Mouse (Mus musculus) limb, embryonic 14.5 days (tissue): ENCODE results near the gene Itgb6. TPM values are rescaled to one million over a fixed set of nuclear protein-coding genes. Genes with fewer than 3 reads are reported as not detected.

ENCODE experiments used
- ATAC-seq: fragments of 200-750 bp; cut with Nextera tagmentation; 2 replicates; pipeline ENCODE4 v1.8.0; 2017; ENCODE audit warnings: low read depth, moderate number of reproducible peaks, moderate TSS enrichment; ENCODE audit not compliant: low FRiP score
- DNase-seq: peaks from one replicate; pipeline ENCODE4 v3.0.0-alpha.2; 2015; ENCODE audit warnings: low spot score
- H3K27ac ChIP-seq: fragments of 300-500 bp; sonication (generic); replicated peaks from 2 replicates; pipeline ENCODE4 v1.5.1; 2014; ENCODE audit warnings: low read depth, mild to moderate bottlenecking, low read length, moderate library complexity, mixed read lengths
- H3K27me3 ChIP-seq: fragments of 300-500 bp; sonication (generic); 2 replicates; pipeline ENCODE4 v1.6.1; 2014; ENCODE audit warnings: low read length, mixed read lengths; ENCODE audit not compliant: control insufficient read depth, insufficient read depth
- H3K36me3 ChIP-seq: fragments of 300-500 bp; sonication (generic); 2 replicates; pipeline ENCODE4 v1.6.1; 2014; ENCODE audit warnings: mild to moderate bottlenecking, low read length, moderate library complexity, mixed read lengths; ENCODE audit not compliant: control insufficient read depth, insufficient read depth
- H3K4me1 ChIP-seq: fragments of 300-500 bp; sonication (generic); 2 replicates; pipeline ENCODE4 v1.6.1; 2014; ENCODE audit warnings: antibody characterized with exemption, low read length, mixed read lengths; ENCODE audit not compliant: control insufficient read depth, insufficient read depth
- H3K4me2 ChIP-seq: fragments of 300-500 bp; sonication (generic); replicated peaks from 2 replicates; pipeline ENCODE4 v1.6.1; 2014; ENCODE audit warnings: low read depth, mild to moderate bottlenecking, low read length, moderate library complexity; ENCODE audit not compliant: severe bottlenecking
- H3K4me3 ChIP-seq: fragments of 300-500 bp; sonication (generic); replicated peaks from 2 replicates; pipeline ENCODE4 v1.5.1; 2014; ENCODE audit warnings: low read length
- H3K9ac ChIP-seq: fragments of 300-500 bp; sonication (generic); 2 replicates; pipeline ENCODE4 v1.6.1; 2014; ENCODE audit warnings: mild to moderate bottlenecking, low read depth, low read length, moderate library complexity; ENCODE audit not compliant: severe bottlenecking
- H3K9me3 ChIP-seq: fragments of 300-500 bp; sonication (generic); 2 replicates; pipeline ENCODE4 v1.6.1; 2016; ENCODE audit warnings: low read length; ENCODE audit not compliant: control insufficient read depth
- POLR2A ChIP-seq: fragments of 200-500 bp; IDR thresholded peaks from 2 replicates; pipeline ENCODE4 v1.8.0; 2012; ENCODE audit warnings: inconsistent platforms, mild to moderate bottlenecking, moderate library complexity, borderline replicate concordance; ENCODE audit not compliant: insufficient read depth, insufficient read length; ENCODE audit errors: extremely low read depth
- WGBS: fragments of 180-500 bp; shearing (Covaris S2); extraction: QIAGEN DNeasy Blood & Tissue Kit; methylation state at CpG from one replicate; pipeline ENCODE4 v1.1.7; 2014; 5-methylcytosine and 5-hydroxymethylcytosine counted together
- polyA plus RNA-seq, 2 experiments: library from polyadenylated mRNA; depleted of rRNA in 1 of 2; stranded (reverse) in 1 of 2; unstranded in 1 of 2; fragments of >200 nt; fragmentation: Nextera tagmentation in 1 of 2; extraction: Ambion mirVana in 1 of 2; gene quantifications; 2 replicates each; pipeline versions ENCODE4 v1.2.1 to v1.2.3; 2012 to 2014

Itgb6 gene
- polyA plus RNA-seq, 2 experiments: 2.6 to 3.3 TPM

DNA sequence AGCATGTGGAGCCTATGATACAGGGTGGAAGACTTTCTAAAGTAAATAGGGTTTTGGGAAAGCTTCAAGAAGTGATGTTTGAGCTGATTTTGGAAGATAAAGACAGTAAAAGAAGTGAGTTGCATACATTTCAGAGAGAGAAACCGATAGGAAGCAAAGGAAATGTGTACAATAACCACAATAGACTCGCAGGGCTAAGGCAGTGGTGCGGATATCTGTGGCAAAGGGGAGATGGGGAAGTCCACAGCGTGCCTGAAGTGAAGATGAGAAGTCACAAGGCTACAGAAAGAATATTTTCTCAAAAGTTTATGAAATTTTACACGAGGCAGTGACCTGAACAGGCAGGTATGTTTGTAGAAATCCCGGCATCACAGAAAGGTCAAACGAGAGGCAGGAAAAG, 100.3 kb downstream of the Itgb6 start:
- no peaks in the 10 kb centered on the region for H3K9me3 ChIP-seq
- TF ChIP-seq POLR2A: no peak
- no peak for DNase-seq
- WGBS: 84% methylated on average over 7 of the region's 7 CpGs
- H3K4me1 ChIP-seq: no peaks in the 10 kb centered on the region
- ATAC-seq: no peak
- no peak overlapping the region for H3K4me2 ChIP-seq
- H3K4me3 ChIP-seq: no peak overlapping the region
- no peak overlapping the region for H3K9ac ChIP-seq
- H3K27ac ChIP-seq: no peak overlapping the region
- H3K36me3 ChIP-seq: no peaks in the 10 kb centered on the region
- no peaks in the 10 kb centered on the region for H3K27me3 ChIP-seq

DNA sequence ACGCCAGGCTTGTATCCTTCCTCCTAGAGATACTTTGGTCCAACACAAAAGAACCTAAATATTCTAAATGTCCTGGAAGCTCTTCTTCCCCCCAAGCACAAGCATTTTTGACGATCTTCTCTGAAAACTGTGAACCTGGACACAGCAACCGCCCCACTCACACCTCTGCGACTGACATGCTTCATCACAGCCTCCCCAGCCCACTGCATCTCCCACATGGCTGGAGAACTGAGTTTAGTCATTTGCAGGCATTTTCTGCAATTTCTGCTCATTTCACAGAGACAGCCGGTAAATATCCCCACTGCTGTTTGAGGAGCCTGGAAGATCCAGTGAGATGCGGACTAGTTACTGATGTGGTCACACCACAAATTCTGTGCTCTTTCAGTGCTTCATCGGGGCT, 107.7 kb downstream of the Itgb6 start:
- no peak overlapping the region for H3K9ac ChIP-seq
- no peak overlapping the region for H3K4me3 ChIP-seq
- DNase-seq: no peak
- no peak for TF ChIP-seq POLR2A
- WGBS: 91% methylated on average over 7 of the region's 7 CpGs
- H3K9me3 ChIP-seq: no peaks in the 10 kb centered on the region
- H3K27me3 ChIP-seq: no peaks in the 10 kb centered on the region
- H3K4me1 ChIP-seq: no peaks in the 10 kb centered on the region
- no peak overlapping the region for H3K27ac ChIP-seq
- H3K4me2 ChIP-seq: no peak overlapping the region
- no peaks in the 10 kb centered on the region for H3K36me3 ChIP-seq
- no peak for ATAC-seq

DNA sequence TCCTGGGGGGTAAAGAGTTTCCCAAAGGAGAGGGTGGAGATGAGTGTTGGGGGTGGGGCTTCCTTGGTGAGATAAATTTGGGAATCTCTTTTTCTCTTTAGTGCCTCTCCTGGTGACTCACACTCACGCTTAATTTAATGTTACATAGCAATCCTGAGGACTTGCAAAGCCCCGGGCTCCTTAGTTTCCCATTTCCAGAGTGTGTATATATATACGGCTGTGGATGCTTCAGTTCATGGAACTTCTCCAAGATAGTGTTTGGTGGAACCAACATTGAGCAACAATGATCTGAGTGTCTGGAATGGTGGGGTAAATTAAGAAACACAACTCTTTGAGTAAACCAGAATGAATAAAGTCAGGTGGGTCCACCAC, 108.6 kb downstream of the Itgb6 start:
- DNase-seq (no peak), ATAC-seq (no peak)
- no peak for TF ChIP-seq POLR2A
- WGBS: 88% methylated on average over 3 of the region's 3 CpGs
- H3K4me3 ChIP-seq: no peak overlapping the region
- no peak overlapping the region for H3K27ac ChIP-seq
- no peaks in the 10 kb centered on the region for H3K9me3 ChIP-seq
- no peak overlapping the region for H3K4me2 ChIP-seq
- H3K27me3 ChIP-seq: no peaks in the 10 kb centered on the region
- H3K36me3 ChIP-seq: no peaks in the 10 kb centered on the region
- no peaks in the 10 kb centered on the region for H3K4me1 ChIP-seq
- no peak overlapping the region for H3K9ac ChIP-seq

GRCm38 (mm10) chr2:60612906-60613856, 109.3 kb downstream of the Itgb6 start:
- Histone ChIP-seq H3K9ac (no peak overlapping the region), H3K36me3 (no peaks in the 10 kb centered on the region), H3K4me1 (no peaks in the 10 kb centered on the region), H3K27me3 (no peaks in the 10 kb centered on the region), H3K9me3 (no peaks in the 10 kb centered on the region), H3K27ac (no peak overlapping the region), H3K4me3 (no peak overlapping the region), H3K4me2 (no peak overlapping the region)
- DNase-seq: no peak
- 83% methylated on average over 15 of the region's 15 CpGs for WGBS
- no peak for TF ChIP-seq POLR2A
- no peak for ATAC-seq

- H3K36me3 ChIP-seq: no peaks in the 10 kb centered on the region
- no peaks in the 10 kb centered on the region for H3K27me3 ChIP-seq
- 58% methylated on average over 3 of the region's 3 CpGs for WGBS
- H3K9ac ChIP-seq: no peak overlapping the region
- ATAC-seq (no peak), DNase-seq (no peak)
- no peaks in the 10 kb centered on the region for H3K9me3 ChIP-seq
- no peak for TF ChIP-seq POLR2A
- H3K27ac ChIP-seq: no peak overlapping the region
- H3K4me1 ChIP-seq: no peaks in the 10 kb centered on the region
- H3K4me3 ChIP-seq: no peak overlapping the region
- no peak overlapping the region for H3K4me2 ChIP-seq
Observed at GRCm38 (mm10) chr2:60611622-60612021, 110.8 kb downstream of the Itgb6 start.
